Mouse (Mus musculus): ENCODE measurements around the gene Nhej1. TPM values are rescaled to one million over a fixed set of nuclear protein-coding genes. Genes with fewer than 3 reads are reported as not detected.
A peak's percentile ranks its signal among the peaks of the same experiment; 100 is the strongest.

Gene Nhej1
- total RNA-seq, 1 experiment = 7.7 TPM

GRCm38 (mm10) chr1:74941651-74942360, 183.2 kb downstream of the Nhej1 start:
- Histone ChIP-seq H3K9ac (ENCODE audit: insufficient read depth, low read depth, low read length, poor library complexity, severe bottlenecking) (no peak overlapping the region), H3K4me1 (ENCODE audit: control insufficient read depth in 2 of 2, insufficient read depth in 2 of 2, low read length in 2 of 2, poor library complexity in 1 of 2) (no peaks in the 10 kb centered on the region), H3K36me3 (ENCODE audit: control insufficient read depth, insufficient read depth, low read length, poor library complexity, severe bottlenecking) (no peaks in the 10 kb centered on the region), H3K27ac (ENCODE audit: insufficient read depth, low read depth, low read length, poor library complexity, severe bottlenecking) (no peak overlapping the region), H3K9me3 (ENCODE audit: control insufficient read depth, insufficient read depth, low read depth, low read length) (no peaks in the 10 kb centered on the region), H3K4me3 (ENCODE audit: insufficient read depth in 1 of 2, low read depth in 1 of 2, low read length in 2 of 2, poor library complexity in 1 of 2, severe bottlenecking in 1 of 2) (no peak overlapping the region)
- DNase-seq (ENCODE audit: low read depth, low spot score) = no peak
- in situ Hi-C loops (cut with MboI; ENCODE audit: low sequenced_read_pairs in 2 of 2, unreplicated experiment in 2 of 2) = no loop called here
- no peak for TF ChIP-seq HCFC1 (IDR thresholded peaks at IDR 0.05; ENCODE audit: borderline replicate concordance, insufficient read depth, low read length)
- no peak for TF ChIP-seq ZC3H11A (IDR thresholded peaks at IDR 0.05; ENCODE audit: borderline replicate concordance, low read depth, low read length)

GRCm38 (mm10) chr1:74939762-74940161, 185.2 kb downstream of the Nhej1 start:
- H3K4me3 ChIP-seq (ENCODE audit: insufficient read depth in 1 of 2, low read depth in 1 of 2, low read length in 2 of 2, poor library complexity in 1 of 2, severe bottlenecking in 1 of 2) = no peak overlapping the region
- H3K4me1 ChIP-seq (ENCODE audit: control insufficient read depth in 2 of 2, insufficient read depth in 2 of 2, low read length in 2 of 2, poor library complexity in 1 of 2) = no peaks in the 10 kb centered on the region
- H3K9me3 ChIP-seq (ENCODE audit: control insufficient read depth, insufficient read depth, low read depth, low read length) = no peaks in the 10 kb centered on the region
- no peak overlapping the region for H3K9ac ChIP-seq (ENCODE audit: insufficient read depth, low read depth, low read length, poor library complexity, severe bottlenecking)
- H3K27ac ChIP-seq (ENCODE audit: insufficient read depth, low read depth, low read length, poor library complexity, severe bottlenecking) = no peak overlapping the region
- no peaks in the 10 kb centered on the region for H3K36me3 ChIP-seq (ENCODE audit: control insufficient read depth, insufficient read depth, low read length, poor library complexity, severe bottlenecking)
- TF ChIP-seq MAFK (IDR thresholded peaks at IDR 0.05; ENCODE audit: insufficient read depth, low read depth, low read length) (no peak), ZC3H11A (IDR thresholded peaks at IDR 0.05; ENCODE audit: borderline replicate concordance, low read depth, low read length) (no peak), HCFC1 (IDR thresholded peaks at IDR 0.05; ENCODE audit: borderline replicate concordance, insufficient read depth, low read length) (no peak), CHD2 (IDR thresholded peaks at IDR 0.05; ENCODE audit: low read depth, low read length) (no peak), ZNF384 (IDR thresholded peaks at IDR 0.05; ENCODE audit: low read depth, low read length) (no peak)
- in situ Hi-C loops (cut with MboI; ENCODE audit: low sequenced_read_pairs in 2 of 2, unreplicated experiment in 2 of 2) = no loop called here
- no peak for DNase-seq (ENCODE audit: low read depth, low spot score)

- TF ChIP-seq ZC3H11A (IDR thresholded peaks at IDR 0.05; ENCODE audit: borderline replicate concordance, low read depth, low read length) (no peak), MAFK (IDR thresholded peaks at IDR 0.05; ENCODE audit: insufficient read depth, low read depth, low read length) (no peak), ZNF384 (IDR thresholded peaks at IDR 0.05; ENCODE audit: low read depth, low read length) (no peak), CHD2 (IDR thresholded peaks at IDR 0.05; ENCODE audit: low read depth, low read length) (no peak)
- H3K36me3 ChIP-seq (ENCODE audit: control insufficient read depth, insufficient read depth, low read length, poor library complexity, severe bottlenecking) = no peaks in the 10 kb centered on the region
Observed at GRCm38 (mm10) chr1:74936221-74936830, 188.7 kb downstream of the Nhej1 start.

GRCm38 (mm10) chr1:74935402-74935801, 189.6 kb downstream of the Nhej1 start, which contains the start of gene Cfap65:
TSS of gene Cfap65 (minus strand) at chr1:74935599.
- Histone ChIP-seq H3K27ac (ENCODE audit: insufficient read depth, low read depth, low read length, poor library complexity, severe bottlenecking) (no peak within 1 kb of the TSS), H3K36me3 (ENCODE audit: control insufficient read depth, insufficient read depth, low read length, poor library complexity, severe bottlenecking) (no peaks in the 10 kb centered on the region), H3K4me1 (ENCODE audit: control insufficient read depth in 2 of 2, insufficient read depth in 2 of 2, low read length in 2 of 2, poor library complexity in 1 of 2) (no peaks in the 10 kb centered on the region), H3K9ac (ENCODE audit: insufficient read depth, low read depth, low read length, poor library complexity, severe bottlenecking) (no peak within 1 kb of the TSS), H3K4me3 (ENCODE audit: insufficient read depth in 1 of 2, low read depth in 1 of 2, low read length in 2 of 2, poor library complexity in 1 of 2, severe bottlenecking in 1 of 2) (0 out of 4 replicates have a peak within 1 kb of the TSS, but pooled peaks of 1 of the 2 experiments have one; percentile 9), H3K9me3 (ENCODE audit: control insufficient read depth, insufficient read depth, low read depth, low read length) (no peaks in the 10 kb centered on the region)
- no peak for DNase-seq (ENCODE audit: low read depth, low spot score)
- in situ Hi-C loops (cut with MboI; ENCODE audit: low sequenced_read_pairs in 2 of 2, unreplicated experiment in 2 of 2) = no loop called here
- TF ChIP-seq ZNF384 (IDR thresholded peaks at IDR 0.05; ENCODE audit: low read depth, low read length) = no peak
- peak; percentile 47; the same call in 1 of the 2 replicates for TF ChIP-seq HCFC1 (IDR thresholded peaks at IDR 0.05; ENCODE audit: borderline replicate concordance, insufficient read depth, low read length)

More at GRCm38 (mm10) chr1:74936221-74936830, 188.7 kb downstream of the Nhej1 start:
- in situ Hi-C loops (cut with MboI; ENCODE audit: low sequenced_read_pairs in 2 of 2, unreplicated experiment in 2 of 2) = no loop called here
- H3K9ac ChIP-seq (ENCODE audit: insufficient read depth, low read depth, low read length, poor library complexity, severe bottlenecking) = no peak overlapping the region
- H3K27ac ChIP-seq (ENCODE audit: insufficient read depth, low read depth, low read length, poor library complexity, severe bottlenecking) = no peak overlapping the region
- H3K9me3 ChIP-seq (ENCODE audit: control insufficient read depth, insufficient read depth, low read depth, low read length) = no peaks in the 10 kb centered on the region
- no peak overlapping the region for H3K4me3 ChIP-seq (ENCODE audit: insufficient read depth in 1 of 2, low read depth in 1 of 2, low read length in 2 of 2, poor library complexity in 1 of 2, severe bottlenecking in 1 of 2)
- no peak for DNase-seq (ENCODE audit: low read depth, low spot score)
- H3K4me1 ChIP-seq (ENCODE audit: control insufficient read depth in 2 of 2, insufficient read depth in 2 of 2, low read length in 2 of 2, poor library complexity in 1 of 2) = no peaks in the 10 kb centered on the region

Data from ES-E14 (cell line).